Mouse (Mus musculus): ENCODE measurements around the gene H2-T24. TPM values are rescaled to one million over a fixed set of nuclear protein-coding genes. Genes with fewer than 3 reads are reported as not detected.
A peak's percentile ranks its signal among the peaks of the same experiment; 100 is the strongest.

H2-T24 gene
- polyA plus RNA-seq, 1 experiment from 2014 or later, result 4.2 TPM

GRCm38 (mm10) chr17:35978811-35979400 lies 41.5 kb downstream of the H2-T24 start:
- no peaks in the 10 kb centered on the region for H3K27me3 ChIP-seq (replicated peaks)
- peak overlapping the region; percentile 87 for H3K4me2 ChIP-seq
- peak overlapping the region; percentile 90 for H3K9ac ChIP-seq
- no peaks in the 10 kb centered on the region for H3K9me3 ChIP-seq
- H3K27ac ChIP-seq, result peak overlapping the region; percentile 97
- peak overlapping the region; percentile 97 for H3K4me3 ChIP-seq (replicated peaks)
- peaks cover 20% of the 10 kb centered on the region; the same call in 1 of the 2 replicates for H3K36me3 ChIP-seq
- ATAC-seq (ENCODE audit: insufficient read depth, low FRiP score, low read depth), result peak; percentile 67
- under 1% methylated on average over 41 of the region's 41 CpGs for WGBS
- H3K4me1 ChIP-seq, result peaks cover 24% of the 10 kb centered on the region

DNA sequence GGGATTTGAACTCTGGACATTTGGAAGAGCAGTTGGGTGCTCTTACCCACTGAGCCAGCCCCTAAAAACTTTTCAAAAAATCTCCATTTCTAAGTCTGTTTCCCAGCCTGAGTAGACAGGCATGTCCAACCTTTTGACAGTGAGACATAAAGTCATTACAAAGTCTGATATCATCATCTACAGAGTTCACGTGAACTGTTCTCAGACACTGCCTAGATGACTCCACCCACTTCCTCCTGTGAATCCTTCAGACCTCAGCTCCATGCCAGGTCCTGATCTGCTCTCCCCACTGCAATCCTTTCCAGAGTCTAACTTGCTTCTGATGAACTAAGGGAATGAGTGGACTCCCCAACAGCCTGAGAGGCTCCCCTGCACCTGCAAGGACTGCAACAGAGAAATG lies 48.2 kb downstream of the H2-T24 start:
- no peak for ATAC-seq (ENCODE audit: insufficient read depth, low FRiP score, low read depth)
- Histone ChIP-seq H3K9ac (no peak overlapping the region), H3K4me1 (peaks cover 13% of the 10 kb centered on the region), H3K4me3 (replicated peaks) (no peak overlapping the region), H3K27ac (no peak overlapping the region), H3K27me3 (replicated peaks) (no peaks in the 10 kb centered on the region), H3K4me2 (no peak overlapping the region), H3K9me3 (no peaks in the 10 kb centered on the region), H3K36me3 (peaks cover 16% of the 10 kb centered on the region; the same call in 1 of the 2 replicates)
- 58% methylated on average over 1 of the region's 1 CpGs for WGBS

- H3K4me1 ChIP-seq, result peaks cover 13% of the 10 kb centered on the region
- H3K27ac ChIP-seq, result peak within 1 kb of the TSS; percentile 83
- ATAC-seq (ENCODE audit: insufficient read depth, low FRiP score, low read depth), result peak; percentile 94
- no peaks in the 10 kb centered on the region for H3K9me3 ChIP-seq
- H3K27me3 ChIP-seq (replicated peaks), result no peaks in the 10 kb centered on the region
- peak within 1 kb of the TSS; percentile 98 for H3K4me3 ChIP-seq (replicated peaks)
- H3K9ac ChIP-seq, result peak within 1 kb of the TSS; percentile 90
- under 1% methylated on average over 68 of the region's 68 CpGs for WGBS
- H3K36me3 ChIP-seq, result peaks cover 13% of the 10 kb centered on the region; the same call in 1 of the 2 replicates
- peak within 1 kb of the TSS; percentile 78 for H3K4me2 ChIP-seq
These were observed 50.7 kb downstream of the H2-T24 start, which contains the start of gene Abcf1 for GRCm38 (mm10) chr17:35969418-35970389. Gene Abcf1, minus strand, starts transcription at chr17:35969761.

DNA sequence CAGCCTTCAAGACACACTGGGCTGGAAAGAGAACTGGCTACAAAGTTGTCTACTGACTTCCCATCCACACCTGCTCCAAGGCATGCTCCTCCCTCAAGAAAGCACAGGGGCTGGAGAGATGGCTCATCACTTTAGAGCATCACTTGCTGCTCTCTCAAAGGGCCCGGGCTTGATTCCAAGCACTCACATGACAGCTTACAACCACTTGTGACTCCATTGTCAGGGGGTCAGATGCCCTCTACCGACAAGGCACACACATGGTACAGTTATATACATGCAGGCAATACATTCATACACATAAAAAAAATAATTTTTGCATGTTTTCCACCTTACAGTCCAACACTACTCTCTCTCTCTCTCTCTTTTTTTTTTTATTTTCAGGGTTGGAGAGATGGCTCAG lies 52.7 kb downstream of the H2-T24 start:
- no peak overlapping the region for H3K4me3 ChIP-seq (replicated peaks)
- WGBS, result 91% methylated on average over 2 of the region's 2 CpGs
- ATAC-seq (ENCODE audit: insufficient read depth, low FRiP score, low read depth), result no peak

DNA sequence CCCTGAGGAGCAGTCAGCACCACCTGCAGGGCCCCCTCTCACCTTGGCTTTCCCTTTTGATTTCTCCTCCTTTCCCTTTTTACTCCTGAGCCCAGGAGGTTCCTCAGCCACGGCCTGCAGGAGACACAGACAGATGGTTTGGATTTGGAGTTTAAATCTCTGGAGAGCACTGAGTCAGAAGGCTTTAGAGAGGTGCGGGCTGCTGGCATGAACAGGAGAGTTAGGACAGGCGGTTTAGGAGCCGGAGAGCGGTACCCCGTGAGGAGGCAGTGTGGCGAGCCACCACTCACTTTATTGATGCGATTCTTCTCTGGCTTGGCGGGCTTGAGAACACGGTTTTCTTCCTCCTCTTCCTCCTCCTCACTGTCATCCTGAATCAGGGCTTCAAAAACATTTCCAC lies 57.1 kb downstream of the H2-T24 start:
- no peaks in the 10 kb centered on the region for H3K27me3 ChIP-seq (replicated peaks)
- H3K4me3 ChIP-seq (replicated peaks), result no peak overlapping the region
- WGBS, result 88% methylated on average over 10 of the region's 10 CpGs
- H3K27ac ChIP-seq, result no peak overlapping the region
- no peaks in the 10 kb centered on the region for H3K9me3 ChIP-seq
- no peak overlapping the region for H3K4me2 ChIP-seq
- H3K9ac ChIP-seq, result no peak overlapping the region
- H3K4me1 ChIP-seq, result peaks cover 5% of the 10 kb centered on the region
- no peak for ATAC-seq (ENCODE audit: insufficient read depth, low FRiP score, low read depth)
- peaks cover 52% of the 10 kb centered on the region for H3K36me3 ChIP-seq

More for the DNA sequence above, 52.7 kb downstream of the H2-T24 start:
- H3K4me2 ChIP-seq, result no peak overlapping the region
- no peaks in the 10 kb centered on the region for H3K27me3 ChIP-seq (replicated peaks)
- H3K9me3 ChIP-seq, result no peaks in the 10 kb centered on the region
- H3K27ac ChIP-seq, result no peak overlapping the region
- no peak overlapping the region for H3K9ac ChIP-seq
- H3K4me1 ChIP-seq, result peaks cover 13% of the 10 kb centered on the region
- peaks cover 17% of the 10 kb centered on the region for H3K36me3 ChIP-seq

- peaks cover 72% of the 10 kb centered on the region for H3K36me3 ChIP-seq
These were observed 61.7 kb downstream of the H2-T24 start for GRCm38 (mm10) chr17:35958533-35959223.

More at GRCm38 (mm10) chr17:35958533-35959223, 61.7 kb downstream of the H2-T24 start:
- no peak overlapping the region for H3K4me3 ChIP-seq (replicated peaks)
- H3K4me2 ChIP-seq, result no peak overlapping the region
- no peaks in the 10 kb centered on the region for H3K27me3 ChIP-seq (replicated peaks)
- no peak overlapping the region for H3K27ac ChIP-seq
- ATAC-seq (ENCODE audit: insufficient read depth, low FRiP score, low read depth), result no peak
- WGBS, result 96% methylated on average over 15 of the region's 15 CpGs
- no peaks in the 10 kb centered on the region for H3K4me1 ChIP-seq
- H3K9me3 ChIP-seq, result no peaks in the 10 kb centered on the region
- H3K9ac ChIP-seq, result no peak overlapping the region

MicroRNAs within 50 kb of the gene (microRNA counts, 519-probe panel; counts per million panel counts)
- 1,992 counts per million, percentile 23 among the panel's probes with 10 or more counts for microRNA mmu-miR-877

Small RNAs within 50 kb of the gene (microRNA-seq; reads per million reads assigned to microRNA genes)
- 48.7 reads per million, percentile 40 among the genes with 10 or more reads in this experiment for gene Mir877

Other genes with a start within 250 kb of the H2-T24 start
- 14.5 and 16.7 TPM in 2 replicates for gene Ier3, start 198.9 kb downstream of the H2-T24 start, polyA plus RNA-seq (2015; fragmentation: Nextera tagmentation; extraction: Ambion mirVana)
- 45.3 and 46.0 TPM in 2 replicates for gene Flot1, start 197.3 kb downstream of the H2-T24 start, polyA plus RNA-seq (2015; fragmentation: Nextera tagmentation; extraction: Ambion mirVana)
- gene Tubb5, start 182.3 kb downstream of the H2-T24 start, polyA plus RNA-seq (2015; fragmentation: Nextera tagmentation; extraction: Ambion mirVana), result 762 and 772 TPM in 2 replicates
- 15.2 and 19.7 TPM in 2 replicates for gene Mdc1, start 179.0 kb downstream of the H2-T24 start, polyA plus RNA-seq (2015; fragmentation: Nextera tagmentation; extraction: Ambion mirVana)
- 54.0 and 54.7 TPM in 2 replicates for gene Nrm, start 159.2 kb downstream of the H2-T24 start, polyA plus RNA-seq (2015; fragmentation: Nextera tagmentation; extraction: Ambion mirVana)
- gene Ppp1r18, start 155.0 kb downstream of the H2-T24 start, polyA plus RNA-seq (2015; fragmentation: Nextera tagmentation; extraction: Ambion mirVana), result 17.0 and 18.6 TPM in 2 replicates
- 37.8 and 41.4 TPM in 2 replicates for gene Dhx16, start 140.7 kb downstream of the H2-T24 start, polyA plus RNA-seq (2015; fragmentation: Nextera tagmentation; extraction: Ambion mirVana)
- gene 2310061I04Rik, start 123.1 kb downstream of the H2-T24 start, polyA plus RNA-seq (2015; fragmentation: Nextera tagmentation; extraction: Ambion mirVana), result 21.7 and 23.9 TPM in 2 replicates
- gene Atat1, start 110.5 kb downstream of the H2-T24 start, polyA plus RNA-seq (2015; fragmentation: Nextera tagmentation; extraction: Ambion mirVana), result 53.2 and 62.8 TPM in 2 replicates
- gene Mrps18b, start 104.2 kb downstream of the H2-T24 start, polyA plus RNA-seq (2015; fragmentation: Nextera tagmentation; extraction: Ambion mirVana), result 89.5 and 101 TPM in 2 replicates
- 32.3 and 36.4 TPM in 2 replicates for gene Ppp1r10, start 104.1 kb downstream of the H2-T24 start, polyA plus RNA-seq (2015; fragmentation: Nextera tagmentation; extraction: Ambion mirVana)
- 94.0 and 94.7 TPM in 2 replicates for gene Abcf1, start 50.8 kb downstream of the H2-T24 start, polyA plus RNA-seq (2015; fragmentation: Nextera tagmentation; extraction: Ambion mirVana)
- gene Gnl1, start 40.7 kb downstream of the H2-T24 start, polyA plus RNA-seq (2015; fragmentation: Nextera tagmentation; extraction: Ambion mirVana), result 41.4 and 47.0 TPM in 2 replicates
- 27.6 and 29.0 TPM in 2 replicates for gene Prr3, start 40.3 kb downstream of the H2-T24 start, polyA plus RNA-seq (2015; fragmentation: Nextera tagmentation; extraction: Ambion mirVana)
- gene H2-T23, start 12.3 kb upstream of the H2-T24 start, polyA plus RNA-seq (2015; fragmentation: Nextera tagmentation; extraction: Ambion mirVana), result 11.4 and 14.8 TPM in 2 replicates
- gene H2-T22, start 22.2 kb upstream of the H2-T24 start, polyA plus RNA-seq (2015; fragmentation: Nextera tagmentation; extraction: Ambion mirVana), result 17.3 and 18.8 TPM in 2 replicates
- 0.09 and 0.13 TPM in 2 replicates for gene Gm6034, start 22.4 kb upstream of the H2-T24 start, polyA plus RNA-seq (2015; fragmentation: Nextera tagmentation; extraction: Ambion mirVana)
- gene Gm11127, start 37.8 kb upstream of the H2-T24 start, polyA plus RNA-seq (2015; fragmentation: Nextera tagmentation; extraction: Ambion mirVana), result 0.28 and 0.50 TPM in 2 replicates
- not detected in 2 replicates for gene Gm19684, start 101.1 kb upstream of the H2-T24 start, polyA plus RNA-seq (2015; fragmentation: Nextera tagmentation; extraction: Ambion mirVana)
- 0.30 TPM in 1 of 2 replicates, not detected in the other for gene Gm7030, start 108.9 kb upstream of the H2-T24 start, polyA plus RNA-seq (2015; fragmentation: Nextera tagmentation; extraction: Ambion mirVana)
- 0.79 and 0.94 TPM in 2 replicates for gene Gm8909, start 148.0 kb upstream of the H2-T24 start, polyA plus RNA-seq (2015; fragmentation: Nextera tagmentation; extraction: Ambion mirVana)
- gene H2-T3, start 169.7 kb upstream of the H2-T24 start, polyA plus RNA-seq (2015; fragmentation: Nextera tagmentation; extraction: Ambion mirVana), result 4.5 and 5.6 TPM in 2 replicates
- gene Rpp21, start 237.5 kb upstream of the H2-T24 start, polyA plus RNA-seq (2015; fragmentation: Nextera tagmentation; extraction: Ambion mirVana), result 116 and 124 TPM in 2 replicates

Measured in stomach, embryonic 15.5 days (tissue).